Mouse (Mus musculus) fibroblast of lung, adult 2 months (primary cell): Measurements from ENCODE around the gene Pex5l.

Experiments
- DNase-seq: peaks from one replicate; pipeline ENCODE4 v3.0.0-alpha.2; 2011; ENCODE audit warnings: low read depth

Pex5l gene

DNA sequence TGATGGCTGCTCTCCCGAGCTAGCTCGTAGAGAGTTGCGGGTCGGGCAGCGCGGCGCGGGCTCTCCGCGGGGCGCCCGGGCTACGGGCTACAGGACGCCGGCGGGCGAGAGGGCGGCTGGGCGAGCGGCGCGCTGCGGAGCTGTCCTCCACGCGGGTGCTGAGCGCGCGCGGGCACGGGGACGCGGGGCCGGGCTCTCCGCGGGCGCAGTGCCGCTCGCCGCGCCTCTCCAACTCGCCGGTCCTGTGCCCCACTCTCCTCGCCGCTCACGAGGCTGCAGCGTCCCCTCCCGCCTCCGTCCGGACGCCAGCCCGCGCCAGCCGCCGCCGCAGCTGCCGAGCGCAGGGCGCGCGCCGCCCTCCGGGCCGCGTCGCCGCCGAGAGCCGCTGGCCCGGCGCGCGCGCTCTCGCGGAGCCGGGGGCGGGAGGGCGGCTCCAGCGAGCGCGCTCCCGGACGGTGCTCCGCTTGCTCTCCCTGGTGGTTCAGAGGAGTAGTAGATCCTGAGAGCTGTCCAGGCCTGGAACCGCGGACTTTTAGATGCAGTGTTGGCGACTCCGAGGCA is at the start of gene Pex5l:
TSS of gene Pex5l (minus strand) at position 347 of the 561 bp plus-strand sequence.
- no peak for DNase-seq

DNA sequence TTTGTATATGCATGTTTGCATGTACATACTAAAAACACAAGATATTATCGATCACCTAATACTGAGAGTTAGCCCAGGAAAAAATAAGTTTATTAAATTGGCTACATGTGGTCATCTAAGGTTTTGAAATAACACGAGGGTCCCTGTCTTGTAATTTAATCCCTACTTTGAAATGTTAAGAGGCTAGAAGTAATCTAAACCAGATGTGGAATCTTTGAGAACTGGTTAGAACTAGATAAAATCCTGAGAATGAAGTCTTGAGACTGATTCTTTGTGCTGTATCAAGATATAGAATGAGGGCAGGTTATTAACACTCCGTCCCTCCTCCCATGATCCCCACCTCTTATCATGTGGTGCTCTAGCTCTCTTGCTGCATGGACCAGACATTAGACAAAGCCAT is 22.1 kb upstream of the Pex5l start:
- DNase-seq, result no peak

DNA sequence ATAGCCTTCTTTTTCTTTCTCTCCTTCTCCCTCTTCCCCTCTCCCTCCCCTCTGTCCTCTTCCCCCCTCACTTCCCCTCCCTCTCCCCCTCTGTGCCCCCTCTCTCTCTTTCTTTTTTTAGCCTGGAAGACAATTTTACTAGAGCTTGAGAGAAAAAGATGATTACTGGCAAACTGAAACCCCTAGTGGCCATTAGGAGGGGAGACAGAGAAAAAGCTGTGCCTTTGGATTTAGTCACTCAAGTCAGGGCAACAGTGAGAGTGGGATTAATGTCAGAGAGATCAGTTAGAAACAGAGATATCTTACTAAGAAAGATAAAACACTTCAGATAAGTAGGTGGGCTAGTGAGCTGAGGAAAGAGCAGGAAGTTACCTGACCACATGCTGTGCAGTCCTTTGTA is 20.8 kb upstream of the Pex5l start:
- no peak for DNase-seq

DNA sequence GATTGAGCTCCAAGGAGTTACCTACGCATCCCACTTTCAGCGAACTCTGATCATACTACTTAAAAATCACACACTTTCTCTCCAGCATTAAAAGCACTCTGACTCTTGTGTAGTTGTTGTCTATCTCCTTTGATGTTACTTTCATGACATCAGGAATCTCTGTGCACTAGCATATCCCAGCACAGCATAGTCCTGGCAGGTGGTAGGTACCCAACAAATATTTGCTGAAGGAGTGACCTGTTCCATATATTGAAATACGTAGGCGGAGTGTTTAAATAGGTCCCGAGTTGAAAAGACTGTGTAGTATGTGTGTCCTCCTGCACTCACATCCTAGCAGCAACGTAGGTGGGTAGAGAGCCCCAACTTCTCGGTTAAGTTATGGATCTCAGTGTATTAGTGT is 545 bp upstream of the Pex5l start:
- no peak for DNase-seq

DNA sequence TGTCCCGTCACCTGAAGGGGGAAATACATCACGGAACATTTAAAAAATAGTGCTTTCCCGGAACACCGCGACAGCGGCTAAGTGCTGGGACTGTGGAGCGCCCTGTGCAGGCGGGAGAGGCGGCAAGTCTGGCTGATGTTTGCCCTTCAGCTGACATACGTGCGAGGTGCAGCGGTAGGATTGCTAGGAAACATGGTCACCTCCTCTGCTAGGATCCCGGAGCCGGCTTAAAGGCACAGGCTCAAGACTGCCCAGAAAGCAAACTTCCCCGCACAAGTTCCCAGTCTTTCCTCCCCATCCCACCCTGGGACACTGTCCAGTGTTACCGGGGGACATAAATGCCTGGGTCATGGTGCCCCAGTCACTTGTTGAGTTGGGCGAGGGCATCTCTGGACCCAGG is 649 bp downstream of the Pex5l start:
- no peak for DNase-seq

DNA sequence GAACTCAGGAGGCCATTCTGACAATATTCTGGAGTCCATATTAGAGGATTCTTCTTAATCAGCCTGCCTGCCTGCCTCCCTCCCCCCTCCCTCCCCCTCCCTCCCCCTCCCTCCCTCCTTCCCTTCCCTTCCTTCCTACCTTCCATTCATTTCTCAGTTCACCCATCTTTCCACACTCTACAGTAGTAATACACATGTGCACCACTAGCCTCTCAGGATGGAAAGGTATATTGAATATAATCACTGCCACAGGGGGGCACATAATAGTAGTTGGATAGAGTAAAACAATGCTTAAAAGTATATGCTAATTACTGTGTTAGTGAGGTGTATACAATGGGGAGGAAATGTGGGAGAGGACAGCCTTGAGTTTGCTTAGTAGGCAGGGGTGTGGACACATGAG is 13.1 kb downstream of the Pex5l start:
- no peak for DNase-seq

DNA sequence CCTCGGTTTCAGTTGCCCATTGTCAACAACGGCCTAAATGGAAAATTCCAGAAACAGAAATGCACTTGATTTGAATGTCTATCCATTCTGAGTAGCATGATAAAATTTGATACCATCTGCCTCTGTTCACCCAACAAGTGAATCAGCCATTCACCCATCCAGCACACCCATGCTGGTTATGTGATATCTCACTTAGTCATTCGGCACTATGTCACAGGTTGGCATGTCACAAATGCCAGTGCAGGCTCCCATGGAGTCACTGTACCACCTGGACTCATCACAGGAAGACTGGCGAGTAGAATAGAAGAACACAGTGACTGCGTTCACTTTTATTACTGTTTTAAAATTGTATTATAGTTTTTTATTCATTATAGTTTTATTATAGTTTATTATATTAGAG is 18.3 kb downstream of the Pex5l start:
- no peak for DNase-seq

DNA sequence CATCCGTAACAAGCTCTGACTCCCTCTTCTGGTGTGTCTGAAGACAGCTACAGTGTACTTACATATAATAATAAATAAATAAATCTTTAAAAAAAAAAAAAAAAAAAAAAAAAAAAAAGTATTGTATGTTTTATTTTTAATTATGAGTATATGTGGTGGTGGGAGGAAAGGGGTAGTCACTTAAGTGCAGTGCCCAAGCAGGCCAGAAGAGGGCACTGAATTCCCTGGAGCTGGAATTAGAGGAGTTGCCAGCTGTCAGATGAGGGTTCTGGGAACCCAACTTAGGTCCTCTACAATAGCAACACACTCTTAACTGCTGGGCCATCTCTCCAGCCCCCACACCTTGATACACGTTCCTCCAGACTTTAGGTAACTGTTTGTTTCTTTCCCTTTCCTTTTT is 37.3 kb downstream of the Pex5l start:
- no peak for DNase-seq

DNA sequence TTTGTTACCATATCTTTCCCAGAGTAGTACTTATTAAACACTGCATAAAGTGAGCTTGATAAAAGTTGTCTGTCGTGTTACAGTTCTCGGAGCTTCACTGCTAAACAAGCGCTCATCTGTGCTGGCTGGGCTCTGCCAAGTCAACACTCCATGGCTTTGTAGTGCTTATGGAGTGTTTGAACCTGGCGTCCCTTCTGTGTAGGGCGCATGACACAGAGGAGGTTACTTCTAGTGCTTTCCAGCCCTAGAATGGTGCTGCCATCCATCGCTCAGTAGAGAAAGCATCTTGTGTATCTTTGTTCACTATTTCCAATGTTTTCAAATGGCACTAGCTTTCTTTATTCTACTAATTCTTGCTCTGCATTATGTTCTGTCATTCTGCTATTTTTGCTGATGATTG is 39.5 kb downstream of the Pex5l start:
- no peak for DNase-seq

DNA sequence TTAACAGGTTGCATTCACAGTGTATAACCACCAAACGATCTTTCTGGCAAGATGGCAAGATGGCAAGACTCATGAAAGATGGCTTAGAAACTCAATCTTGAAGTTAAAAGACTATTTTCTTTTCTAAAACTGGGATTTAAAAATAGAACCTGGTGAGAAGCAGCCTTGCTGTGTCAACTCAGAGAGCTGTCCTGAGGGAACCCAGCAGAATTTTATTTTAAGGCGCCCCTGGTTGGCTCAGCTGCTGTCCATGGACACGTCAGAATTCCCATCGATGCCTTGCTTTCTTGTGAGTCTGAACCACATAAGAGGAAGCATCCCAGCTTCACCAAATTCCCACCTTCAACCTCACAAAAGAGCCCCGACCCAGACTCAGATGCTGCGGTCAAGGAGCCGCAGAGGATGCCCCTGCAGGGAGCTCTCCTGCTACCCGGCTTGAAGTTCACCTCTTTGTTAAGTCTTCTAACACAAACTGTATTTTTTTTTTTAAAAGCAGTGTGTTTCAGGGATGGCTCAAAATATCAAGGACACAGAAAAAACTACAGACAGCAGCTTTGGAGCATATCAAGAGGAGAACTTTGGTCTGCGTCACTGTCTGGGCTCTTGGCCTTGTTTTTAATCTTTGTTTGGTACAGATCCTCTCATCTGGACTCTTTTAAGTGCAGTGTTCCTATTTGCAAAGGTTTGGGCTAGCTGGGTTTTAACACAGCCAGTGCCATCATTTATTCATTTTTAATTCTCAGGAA is 44.3 kb downstream of the Pex5l start:
- DNase-seq, result no peak

DNA sequence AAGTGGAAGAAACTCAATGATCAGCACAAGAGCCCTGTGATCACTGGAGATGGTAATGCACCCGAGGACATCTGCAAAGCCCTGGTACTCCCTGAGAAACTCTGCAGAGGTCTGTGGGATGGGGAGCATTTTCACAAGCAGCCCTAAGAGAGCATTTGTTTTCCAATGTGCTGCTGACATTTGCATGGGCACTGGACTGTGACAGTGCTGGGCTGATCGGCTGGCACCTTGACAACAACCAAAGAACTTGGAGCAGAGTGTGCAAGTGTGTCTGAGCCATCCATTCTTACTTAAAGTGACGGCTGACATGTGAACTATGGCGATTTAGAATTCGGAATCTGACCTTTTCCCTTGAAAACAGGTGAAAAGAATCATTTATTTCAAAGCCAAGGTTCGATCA is 49.4 kb downstream of the Pex5l start:
- DNase-seq, result no peak

DNA sequence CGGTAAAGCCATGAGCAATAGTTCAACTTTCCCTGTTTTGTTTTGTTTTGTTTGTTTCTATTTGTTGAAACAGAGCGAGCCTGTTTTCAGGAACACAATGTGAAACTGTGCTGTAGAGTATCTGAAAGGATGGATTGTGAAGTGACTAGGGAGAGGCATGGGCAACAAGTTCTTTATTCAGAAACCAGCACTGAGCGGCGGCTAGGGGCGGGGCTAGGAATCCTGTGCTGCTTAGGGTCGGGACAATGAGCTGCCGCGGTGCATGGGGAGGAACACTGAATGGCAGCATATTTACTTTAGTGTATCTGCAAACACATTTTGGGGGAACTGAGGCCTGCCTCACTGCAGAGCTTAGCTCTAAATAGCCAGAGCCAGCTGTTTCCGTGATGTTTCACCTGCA is 53.0 kb downstream of the Pex5l start:
- no peak for DNase-seq

DNA sequence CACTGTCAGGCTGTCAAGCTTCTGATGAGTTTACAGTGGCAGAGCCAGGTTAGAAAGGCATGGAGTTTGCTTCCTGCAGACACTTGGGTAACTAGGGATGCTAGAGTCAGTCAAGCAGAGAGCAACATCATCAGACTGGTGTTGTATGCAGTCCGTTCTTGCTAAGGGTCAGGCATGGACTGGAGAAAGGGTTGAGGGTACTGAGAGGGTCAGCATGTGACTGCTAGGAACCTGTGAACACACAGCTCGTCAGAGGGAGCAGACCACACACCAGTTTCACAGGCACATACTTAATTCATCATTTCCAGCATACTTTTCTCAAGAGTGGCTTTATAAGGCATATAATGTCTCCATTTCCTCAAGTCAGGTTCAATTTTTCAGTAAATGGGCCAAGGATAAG is 53.6 kb downstream of the Pex5l start:
- DNase-seq, result no peak

DNA sequence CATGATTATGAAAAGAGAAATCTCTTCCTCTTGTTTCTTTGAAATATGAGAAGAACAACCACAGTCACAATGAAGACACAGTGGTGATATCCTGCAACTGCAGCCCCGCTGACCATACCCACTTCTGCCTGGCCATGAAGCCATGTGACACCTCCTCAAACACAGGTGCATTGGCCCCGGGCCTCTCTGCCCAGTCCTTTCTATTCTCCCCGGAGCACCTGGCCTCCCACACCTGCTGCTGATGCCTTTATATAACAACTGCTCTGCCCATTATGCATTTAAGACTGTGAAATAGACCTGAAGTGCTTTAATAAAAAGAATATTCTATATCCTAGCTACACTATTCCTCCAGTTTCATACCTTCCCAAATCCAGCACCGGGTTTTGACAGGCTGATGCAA is 54.8 kb downstream of the Pex5l start:
- no peak for DNase-seq

DNA sequence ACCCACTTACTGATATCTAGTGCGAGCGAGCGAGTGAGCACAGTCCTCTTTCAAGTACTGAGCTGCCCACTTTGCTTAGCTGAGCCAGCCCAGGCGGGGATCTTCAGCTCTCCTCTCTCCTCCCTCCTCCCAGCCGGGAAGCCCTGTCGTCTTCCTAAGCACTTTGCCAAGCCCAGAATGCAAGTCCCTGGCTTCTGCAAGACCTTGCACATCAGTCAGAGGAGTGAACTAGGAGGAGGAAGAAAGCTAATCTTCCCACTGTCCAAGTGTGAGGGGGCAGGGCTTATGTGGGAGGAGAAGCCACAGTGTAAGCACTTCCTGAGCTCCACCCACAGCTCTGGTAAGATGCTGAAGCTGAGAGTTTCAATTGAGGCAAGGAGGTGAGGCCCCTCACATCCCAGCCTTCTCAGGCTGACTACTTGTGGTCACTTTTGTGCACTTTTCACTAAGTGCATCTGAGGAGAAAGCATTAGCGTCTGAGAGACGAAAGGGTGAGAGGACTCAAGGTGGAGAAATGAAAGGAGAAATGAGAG is 60.2 kb downstream of the Pex5l start:
- DNase-seq, result no peak

DNA sequence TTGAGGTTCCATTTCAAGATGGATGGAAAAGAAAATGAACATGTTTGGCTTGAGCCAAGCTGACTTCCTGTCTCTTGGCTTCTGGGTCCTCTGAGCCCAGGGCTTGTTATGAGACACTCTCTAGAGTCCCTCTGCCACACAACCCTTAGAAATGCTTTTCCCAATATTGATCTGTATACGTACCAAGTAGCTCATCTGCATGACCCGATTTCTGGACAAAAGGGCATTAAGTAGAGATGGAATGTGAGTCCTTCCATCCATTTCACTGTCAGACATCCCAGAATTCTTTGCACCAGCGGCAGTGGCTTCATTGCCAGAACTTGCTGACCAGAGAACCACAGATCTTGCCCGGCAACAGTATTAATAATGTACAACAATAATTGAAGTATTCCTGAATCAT is 61.3 kb downstream of the Pex5l start:
- no peak for DNase-seq

DNA sequence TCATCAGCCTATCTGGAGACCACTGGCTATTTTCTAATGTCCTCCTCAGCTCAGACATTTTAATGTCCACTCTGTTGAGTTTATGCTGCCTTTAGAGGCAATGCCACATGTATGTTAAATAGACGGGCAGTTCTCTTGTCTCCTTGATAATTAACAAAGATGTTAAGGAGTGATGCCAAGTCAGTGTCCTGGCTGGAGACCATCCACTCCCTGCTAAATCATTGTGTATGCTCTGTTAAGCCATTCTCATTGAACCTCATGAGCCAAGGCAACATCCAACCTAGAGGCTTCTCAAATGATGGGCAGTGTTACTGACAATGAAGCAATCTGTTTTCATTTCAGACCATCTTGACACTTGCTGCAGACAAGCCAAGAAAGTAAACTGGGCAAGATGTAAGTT is 63.4 kb downstream of the Pex5l start:
- DNase-seq, result no peak

DNA sequence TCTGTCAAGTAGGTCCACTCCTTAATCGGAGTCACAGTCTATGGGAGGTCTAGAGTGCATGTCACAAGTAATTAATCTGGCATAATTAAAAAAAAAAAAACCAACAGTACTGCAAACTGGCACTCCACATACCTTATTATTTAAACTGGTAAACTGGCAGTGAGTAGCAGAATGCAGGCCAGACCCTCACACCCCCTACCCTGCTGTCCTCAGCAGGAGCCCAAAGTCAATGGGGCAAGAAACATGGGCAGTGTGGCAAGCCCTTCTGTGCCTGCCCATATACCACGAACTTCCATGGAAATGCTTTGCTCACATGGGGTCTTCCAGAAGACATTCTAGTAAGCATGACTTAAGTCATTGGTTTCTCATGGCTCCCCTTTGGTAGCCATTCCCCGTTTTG is 63.9 kb downstream of the Pex5l start:
- no peak for DNase-seq

DNA sequence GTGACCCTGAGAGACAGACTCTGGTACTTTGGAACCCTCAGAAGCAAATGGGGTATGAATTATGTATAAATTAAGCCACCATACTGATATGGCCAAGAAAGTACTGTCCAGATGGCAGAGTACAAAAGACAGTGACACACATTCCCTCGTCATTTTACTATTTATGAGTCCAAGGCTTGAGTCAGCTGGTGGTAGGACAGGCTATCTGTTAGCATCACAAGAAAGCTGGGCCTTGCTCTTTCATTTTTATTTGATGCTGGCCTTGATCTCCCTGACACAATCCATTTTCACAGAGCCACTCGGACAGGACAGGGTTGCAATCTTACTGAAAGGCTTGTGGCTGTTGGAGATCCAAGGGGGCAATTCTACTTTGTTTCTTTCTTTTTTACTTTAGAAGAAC is 67.4 kb downstream of the Pex5l start:
- DNase-seq, result no peak

DNA sequence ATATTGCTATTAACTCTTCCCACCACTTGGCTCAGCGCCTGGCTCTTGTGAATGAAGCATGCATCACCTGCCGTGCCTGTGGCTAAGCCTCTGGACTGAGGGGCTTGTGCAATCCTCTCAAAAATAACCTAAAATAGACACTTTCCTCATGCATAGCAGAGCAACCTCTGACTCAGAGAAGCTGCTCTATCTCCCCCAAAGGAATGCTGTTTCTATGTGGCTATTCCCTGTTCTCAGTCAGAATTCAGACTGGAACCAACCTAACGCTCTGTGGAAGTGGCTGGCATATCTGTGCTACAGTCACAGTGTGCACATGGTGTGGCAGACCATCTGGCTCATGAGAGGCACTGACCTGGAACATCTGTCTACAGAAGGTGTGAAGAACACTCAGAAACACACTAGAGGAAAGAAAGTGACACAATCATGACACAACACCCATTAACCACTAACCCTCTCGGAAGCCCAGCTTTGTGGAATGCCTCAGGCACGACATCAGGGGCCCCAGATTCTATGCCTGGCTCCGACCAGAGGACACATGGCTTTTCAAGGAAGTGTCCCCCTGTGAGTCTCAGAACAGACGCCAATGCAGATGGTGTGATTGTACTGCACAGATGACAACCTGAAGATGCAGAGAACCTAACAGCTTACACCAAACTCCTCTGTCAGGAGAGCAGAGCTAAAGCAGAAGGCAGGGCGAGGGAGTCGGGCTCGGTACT is 68.6 kb downstream of the Pex5l start:
- DNase-seq, result no peak

DNA sequence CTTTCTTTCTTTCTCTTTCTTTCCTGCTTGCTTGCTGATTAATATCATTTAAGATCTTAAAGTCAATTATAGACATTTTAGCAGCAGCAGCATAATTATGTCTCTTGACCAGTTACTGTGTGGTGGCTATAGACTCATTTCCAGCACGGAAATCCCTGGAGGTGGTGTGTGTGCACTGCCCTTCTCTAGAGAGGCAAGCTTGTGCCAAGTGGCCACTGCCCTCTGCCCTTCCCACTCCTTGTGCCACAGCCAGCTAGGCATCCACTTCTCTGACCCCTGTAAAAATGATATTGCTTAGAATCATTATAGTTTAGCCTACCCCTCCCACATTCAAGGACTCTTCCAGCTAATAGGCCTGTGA is 69.2 kb downstream of the Pex5l start:
- no peak for DNase-seq

DNA sequence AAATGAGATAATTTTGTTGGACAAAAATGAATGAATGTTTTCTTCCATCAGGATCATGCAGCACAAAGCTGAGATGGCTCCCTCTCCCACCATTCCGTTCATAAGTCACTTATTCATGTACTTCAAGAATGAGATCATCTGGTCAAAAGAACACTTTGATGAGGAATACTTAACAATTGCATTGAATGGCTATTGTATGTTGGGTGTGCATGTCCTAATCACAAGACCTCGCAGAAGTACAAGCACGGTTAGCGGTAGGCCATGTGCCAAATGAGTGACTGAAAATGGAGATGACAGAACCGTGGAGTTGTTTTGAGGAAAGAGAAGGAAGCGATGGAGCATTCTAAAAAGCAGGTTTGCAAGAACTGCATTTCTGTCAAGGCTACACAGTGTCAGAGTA is 72.3 kb downstream of the Pex5l start:
- no peak for DNase-seq

DNA sequence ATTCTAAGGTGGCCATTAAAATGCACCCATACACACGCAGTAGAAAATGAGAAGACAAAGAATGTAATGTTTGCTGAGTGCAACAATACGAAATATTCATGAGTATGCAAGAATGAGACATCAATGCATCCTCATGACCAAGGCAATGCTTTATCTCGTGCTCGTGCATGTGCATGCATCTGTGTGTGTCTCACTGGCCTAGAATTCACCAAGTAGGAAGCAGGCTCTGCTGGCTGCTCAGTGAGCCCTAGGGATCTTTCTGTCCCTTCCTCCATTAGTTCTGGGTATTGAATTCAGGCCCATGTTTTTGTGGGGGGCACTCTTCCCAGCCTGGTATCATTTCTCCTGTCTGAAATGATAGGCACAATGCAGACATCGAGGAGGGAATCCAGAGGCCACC is 74.9 kb downstream of the Pex5l start:
- no peak for DNase-seq

DNA sequence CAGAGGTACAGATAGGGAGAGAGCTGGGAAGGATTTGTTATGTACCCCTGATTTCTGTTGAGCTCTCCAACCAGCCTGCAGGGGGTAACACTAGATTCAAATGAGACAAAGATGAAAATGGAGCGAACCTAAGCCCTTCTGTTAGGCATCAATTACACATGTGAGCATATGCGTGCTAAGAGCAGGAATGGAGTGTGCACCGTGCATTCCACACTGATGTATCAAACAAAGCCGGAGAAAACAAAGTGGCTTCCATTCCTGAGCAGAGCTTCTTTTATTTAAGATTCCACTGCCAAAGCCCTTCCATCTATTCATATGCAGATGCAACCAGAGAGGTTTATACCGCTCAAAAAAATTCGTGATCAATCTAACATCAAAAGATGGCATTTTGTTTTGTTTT is 79.5 kb downstream of the Pex5l start:
- no peak for DNase-seq
